Mouse (Mus musculus) urinary bladder, adult 18-20 months (tissue): ENCODE data around the gene Gsdme.

Source experiments
- DNase-seq, 2 experiments: peaks; one replicate each; pipeline ENCODE4 v3.0.0; 2022; ENCODE audit warnings: low spot score in 2 of 2, mixed read lengths in 2 of 2

Gsdme gene

GRCm38 (mm10) chr6:50263670-50264069 lies at the start of gene Gsdme:
Gene Gsdme (minus strand): TSS chr6:50263862.
- DNase-seq, result no peak

- peak; percentile 52 to 65 for DNase-seq
Measured at GRCm38 (mm10) chr6:50312647-50313046, 49.0 kb upstream of the Gsdme start.

DNA sequence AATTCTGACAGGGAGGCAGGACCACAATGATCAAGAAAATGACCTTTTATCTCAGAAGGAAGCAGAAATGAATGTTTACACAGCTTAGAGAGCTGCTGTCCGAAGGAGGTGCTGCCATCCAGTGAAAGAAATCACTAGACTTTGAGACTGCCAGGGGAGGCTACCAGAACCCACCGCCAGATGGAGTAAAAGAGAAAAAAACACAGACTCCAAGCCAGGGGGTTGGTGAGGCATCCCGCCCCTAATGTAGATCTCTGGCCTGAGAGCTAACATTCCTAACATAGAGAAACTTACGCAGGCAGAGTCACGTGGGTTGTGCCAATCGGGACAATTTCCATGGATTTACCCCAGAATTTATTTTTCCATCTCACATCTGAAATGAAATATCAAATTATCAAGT lies 45.4 kb upstream of the Gsdme start:
- DNase-seq, result no peak

DNA sequence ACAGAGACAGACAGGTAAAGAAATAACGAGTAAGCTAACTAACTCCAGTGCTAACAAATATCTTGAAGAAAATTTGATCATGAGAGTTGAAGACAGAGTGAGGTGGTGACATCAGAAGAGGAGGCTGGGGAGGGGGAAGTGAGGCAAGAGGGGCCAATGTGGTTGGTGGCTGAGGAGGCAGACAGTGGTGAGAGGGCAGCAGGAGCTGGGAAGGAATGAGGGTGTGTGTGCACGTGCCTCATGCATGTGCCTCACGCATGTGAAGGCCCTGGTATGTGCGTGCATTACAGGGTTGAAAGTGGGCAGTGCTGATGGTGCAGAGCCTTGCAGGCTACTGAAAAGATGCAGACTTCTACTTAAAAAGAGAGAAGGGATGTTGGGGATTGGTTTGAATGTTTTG lies 43.0 kb upstream of the Gsdme start:
- no peak for DNase-seq

DNA sequence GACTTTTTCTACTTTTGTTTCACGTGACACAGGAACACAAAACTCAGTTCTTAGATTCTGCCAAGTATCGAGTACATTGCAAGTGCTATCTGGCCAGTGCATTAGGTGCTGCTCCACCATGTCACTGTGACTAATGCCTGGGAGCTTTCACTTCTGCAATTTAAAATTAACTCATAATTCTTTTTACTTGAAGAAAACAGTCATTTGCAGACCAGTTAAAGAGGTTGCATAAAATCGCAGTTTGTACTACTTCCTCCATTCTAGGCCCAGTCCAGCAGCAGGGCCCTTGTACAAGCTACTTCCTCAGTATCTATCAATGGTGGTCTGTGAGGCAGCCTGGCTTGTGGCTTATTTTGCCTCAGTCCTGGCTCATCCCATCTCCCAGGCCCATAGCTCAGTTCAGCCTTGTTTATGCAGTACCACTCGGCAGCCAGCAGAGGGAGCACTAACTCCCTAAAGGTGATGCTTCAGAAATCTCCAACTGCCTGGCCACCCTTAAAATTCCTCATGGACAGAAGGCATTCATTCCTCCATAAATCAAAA lies 41.4 kb upstream of the Gsdme start:
- DNase-seq, result peak; percentile 42 to 55

DNA sequence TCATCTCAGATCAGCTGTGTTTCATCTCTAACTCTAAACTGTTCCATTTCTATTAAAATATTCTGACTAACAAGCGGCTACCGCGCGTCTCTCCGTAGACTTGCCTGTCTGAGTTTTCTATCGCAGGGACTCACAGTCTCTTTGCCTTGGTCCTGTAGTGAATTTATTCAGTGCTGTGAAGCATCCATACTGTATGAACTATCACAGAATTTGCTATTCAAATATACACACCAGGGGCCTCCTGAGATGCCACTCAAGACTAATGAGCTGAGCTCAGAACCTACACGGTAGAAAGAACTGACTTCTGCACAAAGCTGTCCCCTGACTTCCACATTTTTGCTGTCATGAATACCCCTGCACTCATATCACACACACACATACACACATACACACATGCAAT lies 37.5 kb upstream of the Gsdme start:
- no peak for DNase-seq

- DNase-seq, result no peak
Measured at GRCm38 (mm10) chr6:50300622-50301021, 37.0 kb upstream of the Gsdme start.

DNA sequence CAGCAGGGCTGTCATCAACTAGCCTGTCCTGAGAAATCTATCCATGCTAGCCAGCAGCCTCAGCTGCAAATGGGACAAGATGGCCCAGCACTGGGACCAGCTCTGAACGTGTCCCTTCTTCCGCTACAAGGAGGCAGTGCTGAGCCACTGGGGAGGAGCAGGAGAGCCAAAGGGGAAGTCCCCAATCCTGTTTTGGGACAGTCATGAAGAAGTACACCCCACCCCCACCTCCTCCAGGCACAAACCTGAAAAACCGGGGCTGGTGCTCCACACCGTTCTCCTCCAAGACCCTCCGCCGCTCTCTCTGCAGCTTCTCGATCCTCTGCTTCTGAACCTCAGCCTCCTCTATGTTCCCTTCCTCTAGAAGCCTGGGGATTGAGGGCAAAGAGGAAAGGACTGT lies 35.4 kb upstream of the Gsdme start:
- DNase-seq, result no peak

GRCm38 (mm10) chr6:50297671-50298070 lies 34.0 kb upstream of the Gsdme start:
- no peak for DNase-seq

- DNase-seq, result no peak
Measured at GRCm38 (mm10) chr6:50295136-50295535, 31.5 kb upstream of the Gsdme start.

DNA sequence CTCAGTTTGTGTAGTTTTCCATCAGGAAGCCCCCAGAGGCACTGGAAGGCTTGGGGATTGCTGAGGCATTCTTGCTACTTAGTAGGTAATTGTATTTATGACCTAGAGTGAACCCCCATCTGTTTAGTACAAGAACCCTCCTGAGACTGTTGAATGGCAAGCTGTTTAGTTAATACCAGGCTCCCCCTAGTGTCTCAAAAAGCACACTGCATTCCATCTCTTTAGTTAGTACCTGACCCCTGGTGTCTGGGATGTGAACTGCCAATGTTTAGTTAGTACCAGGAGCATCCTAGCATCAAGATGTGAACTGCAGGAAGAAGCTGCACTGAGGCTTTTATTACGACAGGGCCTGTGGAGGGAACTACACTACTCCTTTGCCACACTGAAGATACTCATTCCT lies 30.5 kb upstream of the Gsdme start:
- peak; percentile 27 to 42 for DNase-seq

- DNase-seq, result no peak
Measured at GRCm38 (mm10) chr6:50291650-50292049, 28.0 kb upstream of the Gsdme start.

GRCm38 (mm10) chr6:50286881-50287280 lies 23.2 kb upstream of the Gsdme start:
- DNase-seq, result no peak

DNA sequence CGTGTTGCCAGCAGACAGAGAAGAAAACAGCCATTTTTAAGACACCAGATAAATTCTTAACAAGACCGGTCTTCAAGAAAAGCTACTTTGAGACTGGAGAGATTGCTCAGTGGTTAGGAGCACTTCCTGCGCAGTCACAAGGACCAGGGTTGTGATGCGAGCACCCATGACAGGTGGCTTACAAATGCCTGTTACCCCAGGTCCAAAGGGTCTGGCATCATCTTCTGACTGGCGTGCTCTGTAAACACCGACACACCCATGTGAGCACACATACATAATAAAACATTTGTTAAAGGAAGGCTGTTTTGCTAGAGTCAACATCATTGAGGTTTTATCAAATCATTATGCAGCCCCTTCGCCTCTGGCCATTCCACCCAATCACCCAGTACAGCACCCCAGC lies 16.0 kb upstream of the Gsdme start:
- DNase-seq, result no peak

- DNase-seq, result no peak
Measured at GRCm38 (mm10) chr6:50273947-50274346, 10.3 kb upstream of the Gsdme start.

- DNase-seq, result no peak
Measured at GRCm38 (mm10) chr6:50273416-50273815, 9.8 kb upstream of the Gsdme start.

DNA sequence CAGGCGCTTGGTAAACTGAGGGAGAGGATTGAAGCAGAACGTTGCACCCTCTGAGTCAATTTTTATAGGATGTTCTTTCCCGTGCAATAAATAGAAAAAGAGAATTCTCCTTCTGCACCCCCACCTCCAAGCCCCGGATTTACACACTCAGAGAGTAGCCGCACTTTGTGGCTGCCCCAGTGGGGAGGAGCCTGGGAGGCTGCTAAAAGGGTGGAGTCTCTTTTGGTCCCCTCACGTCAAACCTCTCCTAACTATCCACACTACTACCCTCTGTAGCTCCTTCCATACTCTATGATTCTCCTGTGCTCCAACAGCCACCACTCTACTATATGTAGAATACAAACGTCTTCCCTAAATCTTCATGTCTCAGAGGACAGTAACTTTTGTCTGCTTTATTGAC lies 1.4 kb downstream of the Gsdme start:
- DNase-seq, result no peak

- no peak for DNase-seq
Measured at GRCm38 (mm10) chr6:50261922-50262261, 1.8 kb downstream of the Gsdme start.

GRCm38 (mm10) chr6:50261201-50261921 lies 2.3 kb downstream of the Gsdme start:
- peak; percentile 69 to 77 for DNase-seq

DNA sequence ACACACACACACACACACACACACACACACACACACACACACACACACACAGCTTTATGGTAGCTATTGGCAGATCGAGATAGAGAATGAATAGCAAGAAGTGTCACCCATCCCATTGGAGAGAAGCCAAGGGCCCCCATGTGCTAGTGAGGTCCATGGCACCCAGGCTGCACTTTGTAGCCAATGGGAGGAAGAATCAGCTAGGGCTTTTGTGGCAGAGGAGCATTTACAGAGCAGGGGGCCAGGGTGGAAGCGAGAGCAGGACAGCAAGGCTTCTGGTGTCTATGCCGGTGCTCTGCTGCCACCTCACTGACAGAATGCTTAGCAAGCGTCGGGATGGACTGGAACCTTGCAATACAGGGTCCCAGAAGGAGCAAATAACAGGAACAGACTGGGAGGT lies 8.3 kb downstream of the Gsdme start:
- DNase-seq, result no peak

GRCm38 (mm10) chr6:50254723-50255184 lies 8.9 kb downstream of the Gsdme start:
- peak; percentile 50 to 80 for DNase-seq

DNA sequence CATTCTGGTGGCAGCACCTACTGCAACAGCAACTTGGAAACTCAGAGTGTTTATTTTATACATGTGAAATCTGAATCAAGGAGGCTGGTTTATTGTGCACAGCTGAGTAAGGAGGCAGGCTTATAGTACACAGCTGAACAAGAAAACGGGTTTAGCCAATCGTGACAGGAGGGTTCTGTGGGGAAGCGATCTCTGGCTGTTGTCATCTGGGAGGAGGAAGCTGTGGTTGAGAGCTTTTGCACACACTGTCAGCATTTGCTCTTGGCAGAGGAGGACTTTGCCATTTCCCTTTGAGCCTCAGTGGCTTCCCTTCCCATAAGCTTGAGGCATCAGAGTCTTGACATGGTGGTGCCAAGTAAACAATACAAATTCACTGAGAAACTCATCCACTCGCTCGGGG lies 11.0 kb downstream of the Gsdme start:
- no peak for DNase-seq

DNA sequence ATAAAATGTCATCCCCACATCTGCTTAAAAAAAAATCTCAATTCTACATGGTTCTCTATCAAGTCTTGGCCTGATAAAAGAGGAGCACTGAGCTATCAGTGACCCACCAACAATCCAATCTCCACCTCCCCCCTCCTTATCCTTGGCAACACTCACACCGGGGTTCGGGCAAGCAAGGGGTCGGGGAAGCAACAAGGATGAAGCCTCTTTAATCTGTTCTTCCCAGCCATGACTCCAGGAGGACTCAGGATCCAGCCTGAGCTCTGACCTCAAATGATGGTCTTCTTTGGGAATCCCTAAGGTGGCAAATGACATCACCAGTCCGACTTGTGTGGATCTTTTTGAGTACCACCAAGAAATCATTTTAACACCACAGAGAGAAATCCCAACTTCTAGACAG lies 15.9 kb downstream of the Gsdme start:
- DNase-seq, result no peak

DNA sequence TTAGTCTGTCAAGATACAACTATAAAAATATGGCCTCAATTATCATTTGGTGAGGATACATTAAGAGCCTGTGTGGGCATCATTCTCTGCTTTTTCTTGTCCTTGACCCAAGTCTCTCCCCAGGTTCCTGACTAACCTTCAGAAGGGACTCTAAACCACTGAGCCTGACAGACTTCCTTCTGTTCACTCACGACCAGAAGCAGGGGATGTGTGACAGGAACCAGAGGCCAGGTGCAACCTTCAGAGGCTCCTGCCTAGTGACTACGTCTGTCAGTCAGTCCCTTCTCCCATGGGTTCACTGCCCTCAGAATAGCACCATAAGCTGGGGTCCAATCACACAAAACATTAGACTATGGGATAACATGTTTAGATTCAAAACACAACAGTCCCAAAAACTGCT lies 16.3 kb downstream of the Gsdme start:
- DNase-seq, result no peak
